Mouse (Mus musculus) adrenal gland, postnatal 14 days (tissue): Measurements from ENCODE around the gene Ptprn2. TPM values are rescaled to one million over a fixed set of nuclear protein-coding genes. Genes with fewer than 3 reads are reported as not detected.
A peak's percentile ranks its signal among the peaks of the same experiment; 100 is the strongest.

ENCODE experiments used
- DNase-seq: peaks from one replicate; pipeline ENCODE4 v3.0.0; 2021; ENCODE audit warnings: mixed read lengths
- total RNA-seq: library from RNA; stranded (reverse); gene quantifications from 2 replicates; pipeline ENCODE4 v1.2.3, GENCODE M21; 2021

The Ptprn2 gene
- total RNA-seq, 1 experiment from 2014 or later = 15.4 TPM

GRCm38 (mm10) chr12:117053851-117054769 lies 568.6 kb downstream of the Ptprn2 start:
- DNase-seq = no peak

GRCm38 (mm10) chr12:117054925-117055570 lies 569.5 kb downstream of the Ptprn2 start:
- DNase-seq = no peak

- no peak for DNase-seq
Measured at GRCm38 (mm10) chr12:117058184-117058958, 572.9 kb downstream of the Ptprn2 start.

GRCm38 (mm10) chr12:117058975-117059374 lies 573.5 kb downstream of the Ptprn2 start:
- no peak for DNase-seq

GRCm38 (mm10) chr12:117077664-117078063 lies 592.1 kb downstream of the Ptprn2 start:
- DNase-seq = no peak

- no peak for DNase-seq
Measured at GRCm38 (mm10) chr12:117078945-117079344, 593.4 kb downstream of the Ptprn2 start.

GRCm38 (mm10) chr12:117079724-117080123 lies 594.2 kb downstream of the Ptprn2 start:
- DNase-seq = no peak

GRCm38 (mm10) chr12:117083856-117084701 lies 598.6 kb downstream of the Ptprn2 start:
- peak; percentile 15 for DNase-seq

GRCm38 (mm10) chr12:117084702-117085409 lies 599.3 kb downstream of the Ptprn2 start:
- no peak for DNase-seq

- peak; percentile 54 for DNase-seq
Measured at GRCm38 (mm10) chr12:117085661-117086335, 600.3 kb downstream of the Ptprn2 start.

- no peak for DNase-seq
Measured at GRCm38 (mm10) chr12:117092345-117093107, 607.0 kb downstream of the Ptprn2 start.

GRCm38 (mm10) chr12:117095941-117096340 lies 610.4 kb downstream of the Ptprn2 start:
- no peak for DNase-seq

- DNase-seq = no peak
Measured at GRCm38 (mm10) chr12:117098295-117098694, 612.8 kb downstream of the Ptprn2 start.

GRCm38 (mm10) chr12:117106696-117107095 lies 621.2 kb downstream of the Ptprn2 start:
- no peak for DNase-seq

- peak; percentile 50 for DNase-seq
Measured at GRCm38 (mm10) chr12:117107143-117107616, 621.7 kb downstream of the Ptprn2 start.

GRCm38 (mm10) chr12:117115254-117115865 lies 629.8 kb downstream of the Ptprn2 start:
- DNase-seq = no peak

- DNase-seq = no peak
Measured at GRCm38 (mm10) chr12:117127078-117127477, 641.6 kb downstream of the Ptprn2 start.

- DNase-seq = no peak
Measured at GRCm38 (mm10) chr12:117127485-117127884, 642.0 kb downstream of the Ptprn2 start.

GRCm38 (mm10) chr12:117132095-117132494 lies 646.6 kb downstream of the Ptprn2 start:
- peak; percentile 65 for DNase-seq
